Mouse (Mus musculus): ENCODE data around the gene Tesc.
A peak's percentile ranks its signal among the peaks of the same experiment; 100 is the strongest.

Gene Tesc

DNA sequence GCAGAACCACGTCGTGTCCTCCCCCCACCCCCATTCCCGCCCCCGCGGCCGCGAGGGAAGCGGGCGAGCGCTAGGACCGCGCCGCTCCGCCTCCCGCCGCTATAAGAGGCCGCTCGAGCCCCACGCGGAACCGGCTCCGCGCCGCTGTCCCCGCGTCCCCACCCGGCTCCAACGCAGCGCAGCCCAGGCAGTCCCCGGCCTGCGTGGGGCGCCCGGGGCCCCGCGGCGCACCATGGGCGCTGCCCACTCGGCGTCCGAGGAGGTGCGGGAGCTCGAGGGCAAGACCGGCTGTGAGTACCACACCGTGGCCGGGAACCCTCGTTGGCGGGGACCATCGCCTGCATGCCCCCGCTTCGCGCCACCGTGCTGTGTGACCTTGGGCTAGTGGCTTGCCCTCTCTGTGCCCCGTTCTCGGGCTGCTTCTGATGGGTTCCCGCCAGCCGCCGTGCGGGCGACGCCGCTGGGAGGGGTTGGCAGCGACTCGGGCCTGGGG is at the start of gene Tesc:
TSS of gene Tesc (plus strand) at position 46 of the 493 bp plus-strand sequence.
- DNase-seq, result no peak

DNA sequence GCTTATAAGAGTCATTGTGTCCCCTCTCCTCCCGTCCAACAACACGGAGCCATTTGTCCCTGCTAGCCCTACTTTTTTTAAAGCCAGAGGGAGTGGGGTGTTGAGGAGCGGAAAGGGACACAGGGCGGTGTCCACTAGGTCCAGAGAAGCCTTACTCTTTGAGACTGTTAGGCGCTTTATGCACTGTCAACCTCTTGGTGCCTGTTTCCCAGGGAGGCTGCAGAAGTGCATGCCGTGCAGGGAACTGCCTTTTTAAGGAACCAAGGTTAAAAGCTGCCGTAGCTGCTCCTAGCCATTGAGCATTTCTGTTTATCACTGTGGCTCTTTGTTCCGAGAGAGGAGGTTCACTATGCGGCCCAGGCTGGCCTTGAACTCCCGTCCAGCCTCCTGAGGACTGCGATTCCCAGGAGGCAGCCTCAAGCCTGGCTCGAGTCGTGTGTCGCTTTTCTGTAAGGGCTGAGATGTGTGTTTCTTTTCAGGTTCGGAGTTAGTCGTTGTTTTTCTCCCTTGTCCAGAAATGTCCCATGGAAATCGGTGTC is 49.3 kb upstream of the Tesc start:
- no peak for DNase-seq

DNA sequence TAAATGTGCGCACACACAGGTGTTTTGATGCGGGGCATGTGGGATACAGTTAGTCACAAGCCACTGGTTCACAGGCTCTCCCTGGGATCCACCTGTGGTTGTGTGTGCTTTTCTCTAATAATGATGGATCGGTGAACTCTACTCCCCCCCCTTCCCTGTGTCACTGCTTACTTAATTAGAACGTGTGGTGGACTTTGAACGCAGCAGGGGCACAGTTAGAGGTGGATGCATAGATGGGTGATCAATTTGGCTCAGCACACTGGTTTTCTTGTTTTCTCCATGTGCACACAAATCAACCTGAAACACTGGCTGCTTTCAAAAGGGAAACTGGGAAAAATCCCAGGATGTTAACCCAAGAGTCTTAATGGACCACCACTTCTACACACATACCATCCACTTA is 48.5 kb upstream of the Tesc start:
- DNase-seq, result no peak

DNA sequence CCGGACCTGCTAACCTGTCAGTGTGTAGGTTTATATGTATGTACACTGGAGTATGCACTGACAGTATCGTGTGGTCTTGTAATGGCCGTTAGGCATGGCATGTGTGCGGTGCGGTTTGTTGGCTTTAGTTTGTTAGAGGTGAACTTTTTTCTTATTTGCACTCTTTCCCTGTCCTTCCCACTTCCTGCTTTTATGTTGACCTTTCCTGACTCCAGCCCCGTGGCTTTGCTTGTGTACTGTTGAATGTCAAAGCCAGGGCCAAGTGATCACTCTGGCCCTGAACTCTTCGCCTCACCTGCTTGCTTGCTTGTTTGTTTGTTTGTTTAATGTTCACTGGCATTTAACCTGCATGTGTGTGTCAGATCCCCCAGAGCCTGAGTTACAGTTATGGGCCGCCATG is 46.6 kb upstream of the Tesc start:
- no peak for DNase-seq

DNA sequence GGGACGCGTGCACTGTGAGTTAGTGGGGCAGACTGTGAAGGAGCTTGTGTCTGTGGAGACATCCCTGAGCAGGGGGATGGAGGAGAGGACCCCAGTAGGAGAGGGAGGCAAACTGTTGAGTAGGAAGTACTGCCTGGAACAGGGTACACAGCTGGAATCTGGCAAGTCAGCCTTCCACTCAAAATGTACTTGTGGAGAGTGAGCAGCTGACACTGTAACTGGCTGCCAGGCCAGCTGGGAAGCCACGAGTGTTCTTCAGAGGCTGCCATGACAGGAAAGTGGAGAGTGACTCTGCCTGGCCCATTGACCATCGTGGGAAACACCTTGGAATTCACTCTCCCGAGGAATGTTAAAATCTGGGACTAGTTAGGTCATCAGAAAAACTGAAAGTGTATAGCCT is 45.6 kb upstream of the Tesc start:
- no peak for DNase-seq

DNA sequence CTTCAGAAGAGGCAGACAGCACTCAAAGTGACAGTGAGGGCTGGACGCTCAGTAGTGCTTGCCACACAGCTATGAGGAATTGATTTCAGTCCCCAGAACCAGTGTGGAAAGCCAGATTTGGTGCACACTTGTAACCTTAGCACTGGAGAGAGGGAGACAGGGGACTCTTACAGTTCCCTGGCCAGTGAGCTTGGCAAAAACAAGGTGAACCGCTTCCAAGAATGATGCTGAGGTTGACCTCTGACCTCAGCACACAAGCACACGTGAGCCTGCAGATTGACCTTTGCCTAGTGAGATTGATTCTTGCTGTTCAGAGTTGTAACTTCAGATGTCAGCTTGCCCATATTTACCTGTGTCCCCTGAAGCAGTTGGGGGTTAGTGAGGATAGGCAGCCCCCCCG is 41.2 kb upstream of the Tesc start:
- DNase-seq, result no peak

DNA sequence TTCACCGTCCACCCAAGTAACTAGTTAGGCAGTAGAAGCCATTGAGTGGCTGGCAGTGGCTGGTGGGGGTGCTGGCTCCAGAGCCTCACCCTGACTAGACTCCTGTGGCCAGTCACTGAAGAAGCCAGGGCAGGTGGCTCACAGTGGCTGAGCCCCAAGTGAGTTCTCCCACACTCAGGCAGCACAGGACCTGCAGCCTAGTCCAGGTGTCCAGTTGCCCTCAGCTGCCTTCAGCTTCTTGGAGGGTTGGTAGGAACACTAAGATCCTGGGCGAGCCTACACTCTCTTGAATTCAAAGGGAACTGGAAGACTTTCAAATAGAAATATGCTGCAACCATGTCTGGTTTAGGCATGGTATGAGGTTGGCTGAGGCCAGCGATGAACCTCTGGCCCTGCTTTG is 39.7 kb upstream of the Tesc start:
- DNase-seq, result no peak

DNA sequence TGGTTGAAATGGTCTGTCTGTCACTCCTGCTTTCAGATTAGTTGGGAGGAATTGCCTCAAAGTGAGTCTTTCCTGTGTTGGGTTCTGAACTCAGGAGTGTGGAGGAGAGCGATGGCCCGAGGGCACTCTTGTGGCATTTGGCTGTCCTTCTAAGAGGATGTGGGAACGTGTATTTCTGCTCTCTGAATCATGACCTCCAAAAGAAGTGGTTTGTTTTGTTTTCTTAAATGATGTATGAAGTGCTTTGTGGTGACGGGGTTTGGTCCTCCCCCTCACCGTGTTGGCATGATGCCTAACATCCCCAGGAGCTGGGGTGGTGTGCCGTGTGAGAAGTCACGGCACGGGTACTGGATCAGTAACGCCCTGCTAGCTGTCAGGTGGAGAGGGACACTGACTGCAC is 39.2 kb upstream of the Tesc start:
- DNase-seq, result no peak

DNA sequence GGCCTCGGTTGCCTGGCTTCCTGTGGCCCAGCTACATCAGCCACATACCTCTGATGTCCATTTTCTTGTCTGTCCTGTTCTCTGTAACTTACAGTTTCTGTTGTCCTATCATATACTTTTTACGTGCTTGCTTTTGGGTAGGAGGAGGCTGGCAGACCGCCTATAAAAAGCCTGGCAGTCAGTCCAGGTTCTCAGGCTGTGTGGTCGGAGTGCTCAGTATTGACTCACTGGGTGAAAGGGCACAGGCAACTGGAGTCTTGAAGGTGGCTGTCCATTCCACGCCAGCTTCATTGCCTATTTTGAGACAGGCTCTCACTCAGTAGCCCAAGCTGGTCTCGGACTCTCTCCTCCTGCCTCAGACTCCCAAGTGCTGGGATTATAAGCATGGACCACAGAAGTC is 37.8 kb upstream of the Tesc start:
- no peak for DNase-seq

DNA sequence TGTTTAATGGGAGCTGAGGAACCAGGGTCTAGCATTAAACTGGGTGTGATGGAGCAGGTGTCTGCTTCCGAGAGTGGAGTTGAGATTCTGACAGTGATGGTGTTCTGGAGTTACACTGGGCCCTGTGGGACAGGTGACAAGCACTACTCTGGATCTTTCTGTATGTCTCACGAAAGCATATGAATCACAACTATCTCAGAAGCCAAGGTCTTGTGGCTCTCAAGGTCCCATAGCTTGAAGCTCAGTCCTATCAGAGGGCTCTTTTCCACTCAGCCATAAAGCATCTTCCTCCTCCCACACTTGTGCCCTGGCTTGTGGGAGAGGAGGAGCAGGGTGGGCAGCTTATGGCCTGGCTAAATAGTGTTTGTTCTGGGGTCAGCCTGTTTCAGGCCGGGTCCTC is 36.6 kb upstream of the Tesc start:
- no peak for DNase-seq

DNA sequence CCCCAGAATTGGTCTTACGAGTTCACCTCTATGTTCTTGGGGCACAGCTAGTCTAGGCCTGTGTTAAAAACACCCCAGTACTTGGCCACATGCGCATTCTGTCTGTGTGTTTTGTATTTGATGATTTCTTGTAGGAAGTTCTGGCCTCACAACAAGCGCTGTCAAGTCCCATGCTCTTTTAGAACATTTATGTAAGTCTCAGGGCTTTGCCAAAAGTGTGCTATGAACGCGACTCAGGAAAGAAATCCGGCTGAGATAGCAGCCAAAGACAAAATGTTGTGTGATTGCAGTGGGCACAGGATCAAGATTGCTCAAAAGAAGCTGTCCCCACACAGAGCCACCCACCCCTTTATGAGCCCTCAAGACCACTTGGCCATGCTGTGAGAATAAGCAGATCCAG is 34.0 kb upstream of the Tesc start:
- peak; percentile 8 for DNase-seq

DNA sequence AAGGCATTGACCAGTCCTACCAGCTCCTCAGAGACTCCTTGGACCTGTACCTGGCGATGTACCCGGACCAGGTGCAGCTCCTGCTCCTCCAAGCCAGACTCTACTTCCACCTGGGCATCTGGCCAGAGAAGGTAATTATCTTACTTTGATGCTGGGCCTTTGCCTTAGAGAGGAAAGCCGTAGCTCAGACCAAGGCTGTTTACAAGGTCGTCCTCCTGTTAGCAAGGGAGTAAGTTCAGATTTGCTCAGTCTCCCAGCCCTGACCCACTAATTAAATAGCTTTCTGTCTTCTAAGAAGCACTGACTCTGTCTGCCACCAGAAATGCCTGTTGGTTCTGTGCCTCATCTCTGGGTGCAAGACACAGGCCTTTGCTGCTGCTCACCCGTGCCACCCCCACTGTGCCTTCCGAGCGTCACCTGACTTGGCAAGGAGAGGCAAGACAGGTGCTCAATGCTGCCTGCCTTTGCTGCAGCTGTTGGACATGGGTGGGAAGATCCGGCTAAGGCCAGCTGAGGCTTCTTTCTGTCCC is 32.1 kb upstream of the Tesc start:
- DNase-seq, result no peak

DNA sequence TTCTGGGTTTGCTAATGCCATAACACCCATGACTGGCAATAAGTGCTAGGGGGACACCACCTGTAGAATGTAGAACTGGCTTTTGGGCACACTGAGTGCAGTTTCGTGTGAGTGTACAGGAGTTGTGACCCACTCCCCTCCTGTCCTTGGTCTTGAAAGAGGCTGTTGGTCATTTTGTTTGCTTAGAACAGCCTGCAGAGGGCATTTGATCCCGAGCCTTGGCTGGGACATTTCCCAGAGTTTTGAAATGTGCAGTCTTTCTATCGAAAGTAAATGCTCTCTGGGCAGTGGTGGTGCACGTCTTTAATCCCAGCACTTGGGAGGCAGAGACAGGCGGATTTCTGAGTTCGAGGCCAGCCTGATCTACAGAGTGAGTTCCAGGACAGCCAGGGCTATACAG is 31.6 kb upstream of the Tesc start:
- DNase-seq, result no peak

DNA sequence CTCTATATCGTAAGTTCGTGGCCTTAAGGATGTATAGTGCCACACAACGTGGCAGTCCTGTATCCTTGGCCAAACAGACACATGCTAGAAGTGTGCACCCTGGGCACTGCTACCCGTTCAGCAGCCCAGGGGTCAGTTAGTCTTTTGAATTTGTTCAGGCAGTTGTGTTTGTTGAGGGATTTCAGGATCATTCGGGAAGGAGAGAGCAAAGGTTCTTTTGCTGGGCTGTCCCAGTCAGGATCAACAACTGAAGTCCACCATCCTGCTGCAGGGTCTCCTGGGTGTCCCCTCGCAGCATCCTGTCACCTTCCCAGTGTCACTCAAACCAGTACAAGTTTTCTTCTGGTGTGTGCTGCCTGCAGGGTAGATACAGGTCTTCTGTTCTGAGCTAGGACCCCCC is 31.0 kb upstream of the Tesc start:
- DNase-seq, result no peak

DNA sequence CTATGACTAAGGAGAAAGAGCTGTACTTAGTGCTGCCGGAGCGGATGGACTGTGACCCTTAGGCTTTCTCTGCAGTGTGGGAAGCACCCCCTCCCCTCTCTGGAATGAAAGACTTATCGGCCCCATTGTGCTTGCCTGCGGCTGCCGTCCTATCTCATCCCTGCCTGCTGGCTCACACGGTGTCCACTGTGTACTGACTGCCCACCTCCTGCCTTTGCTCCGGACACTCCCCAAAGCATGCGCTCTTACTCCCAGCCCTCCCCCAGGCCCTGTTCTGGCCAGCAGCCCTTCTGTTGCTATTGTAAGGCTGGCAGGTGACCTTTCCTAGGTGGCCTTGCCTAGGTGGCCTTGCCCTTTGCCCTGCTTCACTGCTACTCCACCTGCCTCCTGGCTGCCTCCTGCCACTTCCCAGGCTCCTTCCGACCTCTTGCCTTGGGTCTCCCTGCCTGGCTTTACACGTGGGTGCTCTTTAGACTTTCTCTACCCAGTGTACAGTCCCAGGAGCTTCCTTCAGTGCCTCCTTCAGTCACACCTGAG is 30.0 kb upstream of the Tesc start:
- no peak for DNase-seq

DNA sequence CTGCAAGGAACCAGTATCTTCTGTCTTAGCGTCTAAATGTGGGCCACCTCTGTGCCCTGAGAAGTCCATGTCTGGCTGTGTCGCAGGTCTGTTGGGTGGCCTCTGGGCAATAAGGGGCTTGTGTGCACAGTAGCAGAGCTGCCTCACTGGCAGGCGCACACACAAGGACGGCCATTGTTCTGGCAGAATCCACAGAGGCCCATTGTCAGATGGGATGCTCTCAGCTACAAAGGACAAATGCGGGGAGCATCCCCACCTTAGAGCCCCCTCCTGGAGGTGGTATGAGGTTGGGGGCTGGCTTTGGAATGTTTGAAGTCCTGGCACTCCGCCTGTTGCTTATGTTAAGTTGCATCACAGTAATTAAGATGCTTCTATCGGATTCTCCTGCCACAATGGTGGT is 28.5 kb upstream of the Tesc start:
- no peak for DNase-seq

DNA sequence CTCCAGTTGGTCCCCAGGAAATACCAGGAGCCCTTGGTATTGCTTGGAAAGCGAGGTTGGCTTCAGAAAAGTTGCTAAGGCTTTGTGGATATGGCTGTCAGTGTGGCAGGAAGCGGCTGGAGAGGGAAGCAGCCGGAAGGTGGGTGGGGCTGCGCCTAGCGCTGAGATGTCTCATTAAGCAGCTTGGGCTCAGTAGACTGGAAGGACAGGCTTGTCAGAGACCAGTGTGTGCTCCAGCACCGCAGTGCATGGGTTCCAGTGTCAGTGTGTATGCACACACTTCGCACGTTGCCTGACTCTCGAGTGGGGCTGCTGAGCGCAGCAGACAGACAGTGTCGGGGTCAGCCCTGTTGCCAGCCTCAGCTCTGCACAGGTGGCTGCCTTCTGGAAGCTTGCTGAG is 28.0 kb upstream of the Tesc start:
- DNase-seq, result no peak

DNA sequence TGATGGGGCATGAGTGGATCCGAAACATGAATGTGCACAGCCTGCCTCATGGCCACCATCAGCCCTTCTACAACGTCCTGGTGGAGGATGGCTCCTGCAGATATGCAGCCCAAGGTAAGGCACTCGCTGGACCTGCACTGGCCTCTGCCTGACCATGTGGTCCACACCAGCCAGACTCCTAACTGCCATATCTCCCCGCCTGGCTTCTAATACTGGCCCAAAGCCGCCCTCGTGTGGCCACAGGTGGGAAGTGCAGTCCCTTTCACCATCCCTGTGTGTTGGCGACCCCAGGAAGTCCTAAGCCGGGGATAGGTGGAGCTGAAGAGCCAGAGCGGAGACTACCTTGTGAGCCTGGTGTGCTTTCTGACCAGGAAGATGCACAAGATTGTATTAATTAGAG is 25.5 kb upstream of the Tesc start:
- peak; percentile 72 for DNase-seq

DNA sequence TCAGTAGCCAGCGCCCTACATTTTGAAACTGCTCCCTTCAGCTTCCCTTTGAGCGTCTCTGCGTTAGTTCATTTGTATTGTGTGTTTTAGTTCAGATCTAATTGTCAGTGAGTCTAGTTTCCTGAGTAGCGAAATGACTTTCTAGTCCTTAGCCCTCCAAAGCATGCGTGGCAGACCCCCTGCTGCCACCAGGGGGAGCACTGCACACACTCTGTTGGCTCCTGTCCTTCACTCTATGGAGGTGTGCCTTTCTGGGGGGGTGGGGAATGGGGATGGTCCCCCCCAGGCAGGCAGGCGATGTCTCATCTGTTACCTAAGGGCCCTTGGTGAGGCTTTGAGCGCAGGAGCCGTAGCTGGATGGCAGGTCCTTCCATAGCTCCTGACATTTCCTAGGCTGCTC is 22.9 kb upstream of the Tesc start:
- peak; percentile 62 for DNase-seq

DNA sequence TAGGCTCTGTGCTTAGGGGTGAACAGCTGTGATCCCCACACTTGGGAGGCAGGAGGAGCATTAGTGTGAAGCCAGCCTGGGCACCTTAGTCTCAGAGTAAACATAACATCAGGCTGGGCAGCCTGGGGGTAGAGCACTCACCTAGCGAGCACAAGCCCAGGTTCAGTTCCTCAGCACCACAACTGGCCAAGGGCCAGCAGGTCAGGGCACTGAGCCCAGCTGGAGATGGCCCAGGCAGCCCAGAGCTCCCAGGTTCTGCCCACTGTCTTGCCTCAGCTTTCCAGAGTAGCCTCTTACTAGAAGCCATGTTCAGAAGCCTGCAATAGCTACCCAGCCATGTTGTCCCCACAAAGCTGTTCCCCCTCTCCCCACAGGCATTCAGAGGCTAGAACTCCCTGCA is 21.8 kb upstream of the Tesc start:
- DNase-seq, result no peak

DNA sequence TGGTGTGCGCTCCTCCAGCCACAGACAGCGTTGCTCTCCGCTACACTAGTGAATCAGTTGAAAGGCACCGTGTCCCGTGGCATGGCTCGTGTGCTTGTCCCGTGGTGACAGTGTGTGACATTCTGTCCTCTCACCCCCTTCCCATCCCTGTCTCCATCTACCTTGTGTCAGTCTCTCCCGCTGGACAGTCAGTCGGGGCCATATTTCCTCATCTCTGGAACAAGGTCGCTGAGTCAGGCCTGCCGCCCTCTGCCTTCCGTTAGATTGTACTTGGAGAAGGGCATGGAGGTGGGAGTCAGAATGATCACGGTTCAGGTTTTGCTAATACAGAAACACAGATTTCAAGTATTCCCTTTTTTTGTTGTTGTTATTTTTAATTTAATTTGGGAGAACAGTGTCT is 19.2 kb upstream of the Tesc start:
- no peak for DNase-seq

DNA sequence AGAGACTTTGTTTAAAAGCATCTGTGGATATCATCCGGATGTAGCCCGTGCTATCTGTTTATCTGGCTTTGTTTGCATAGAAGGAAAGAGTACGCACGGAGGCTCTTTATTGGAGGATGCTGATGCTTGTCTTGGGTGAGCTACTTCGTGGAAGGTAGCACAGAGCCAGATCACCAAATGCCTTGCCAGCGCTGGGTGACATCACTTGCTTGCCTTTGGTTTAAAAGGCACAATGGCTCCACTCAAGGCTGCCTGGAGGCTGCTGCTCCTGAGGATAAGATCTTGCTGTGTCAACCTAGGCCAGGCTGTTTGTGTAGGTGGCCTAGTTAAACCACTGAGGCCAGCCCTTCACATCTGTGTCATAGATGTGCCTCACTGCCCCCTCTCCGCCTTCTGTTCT is 16.7 kb upstream of the Tesc start:
- no peak for DNase-seq

DNA sequence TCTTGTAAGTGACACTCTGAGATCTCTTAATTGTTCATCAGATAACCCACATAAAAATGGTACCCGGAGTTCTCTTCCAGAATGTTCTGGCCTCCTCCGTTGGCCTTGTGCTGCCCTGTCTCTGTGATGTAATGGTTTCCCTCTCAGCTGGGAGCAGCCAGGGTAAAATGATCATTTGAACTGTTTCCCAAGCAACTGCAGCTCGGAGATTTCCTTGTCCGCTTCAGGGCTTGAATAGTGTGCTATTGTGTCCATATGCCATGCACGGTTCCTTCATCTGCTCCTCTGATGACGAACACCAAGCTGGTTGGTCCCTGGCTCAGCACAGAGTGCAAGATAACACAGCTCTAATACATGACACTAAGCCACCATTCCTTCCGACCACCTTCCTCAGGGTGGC is 15.7 kb upstream of the Tesc start:
- DNase-seq, result no peak

DNA sequence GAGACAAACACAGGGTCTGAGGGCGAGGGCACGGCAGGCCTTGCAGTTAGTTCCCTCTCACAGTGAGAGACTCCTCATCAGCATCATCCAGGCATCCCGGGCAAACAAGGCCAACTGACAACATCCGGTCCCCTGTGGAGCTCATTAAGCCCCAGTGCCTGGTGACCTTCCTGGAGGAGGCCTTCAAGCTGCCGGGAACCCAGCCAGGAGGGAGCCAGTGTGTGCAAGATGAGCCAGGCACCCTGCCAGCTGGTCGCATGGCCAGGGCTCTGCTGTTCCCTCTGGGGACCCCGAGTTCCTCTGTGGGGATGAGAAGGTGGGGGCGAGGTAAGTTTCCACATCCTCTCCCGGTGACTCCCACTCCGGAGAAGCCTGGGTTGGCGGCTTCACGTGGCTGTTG is 12.5 kb upstream of the Tesc start:
- DNase-seq, result peak; percentile 51

DNA sequence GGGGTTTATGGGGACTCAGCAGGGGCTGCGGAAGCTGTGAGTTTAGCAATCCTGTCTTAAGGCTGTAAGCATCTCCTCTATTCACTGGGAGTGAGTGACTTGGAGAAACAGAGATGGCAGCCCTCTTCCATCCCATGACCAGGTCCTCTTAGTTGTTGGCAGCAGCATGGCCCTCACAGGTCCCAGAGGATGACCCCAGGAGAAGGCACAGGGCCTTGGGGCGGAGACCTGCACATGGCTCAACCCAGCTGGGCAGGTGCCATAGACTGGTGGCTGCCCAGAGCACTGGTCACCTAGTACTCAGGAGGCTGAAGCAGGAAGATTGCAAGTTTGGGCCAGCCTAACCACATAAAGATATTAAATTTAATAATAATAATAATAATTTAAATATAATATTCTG is 11.9 kb upstream of the Tesc start:
- no peak for DNase-seq

Measured in lung, postnatal 10 days (tissue).